Mouse (Mus musculus) C2C12 (cell line): ENCODE results near the gene Glipr2. TPM values are rescaled to one million over a fixed set of nuclear protein-coding genes. Genes with fewer than 3 reads are reported as not detected.
A peak's percentile ranks its signal among the peaks of the same experiment; 100 is the strongest.

Experiments
- H3K27me3 ChIP-seq: one replicate; pipeline ENCODE4 v1.6.1; 2011; ENCODE audit not compliant: control insufficient read depth, insufficient read depth, insufficient read length
- H3K36me3 ChIP-seq: one replicate; pipeline ENCODE4 v1.6.1; 2011; ENCODE audit not compliant: control insufficient read depth, insufficient read depth
- H3K4me3 ChIP-seq: one replicate; pipeline ENCODE4 v1.5.1; 2011; ENCODE audit warnings: mild to moderate bottlenecking, control low read depth; ENCODE audit not compliant: poor library complexity, insufficient read depth, severe bottlenecking
- H3K79me2 ChIP-seq: one replicate; pipeline ENCODE4 v1.6.1; 2011; ENCODE audit not compliant: control insufficient read depth, insufficient read depth
- H3K79me3 ChIP-seq: one replicate; pipeline ENCODE4 v1.6.1; 2011; ENCODE audit warnings: low read depth, control low read depth
- H3ac ChIP-seq: one replicate; pipeline ENCODE3; 2011; ENCODE audit warnings: low read depth; ENCODE audit not compliant: control insufficient read depth, insufficient read length
- CEBPB ChIP-seq: IDR thresholded peaks from one replicate; pipeline ENCODE4 v1.6.1; 2011; ENCODE audit warnings: low read depth, mild to moderate bottlenecking, control low read depth, moderate library complexity
- CTCF ChIP-seq: IDR thresholded peaks from one replicate; pipeline ENCODE4 v1.5.1; 2011; ENCODE audit not compliant: control insufficient read depth, insufficient read depth, insufficient read length
- FOSL1 ChIP-seq: IDR thresholded peaks from one replicate; pipeline ENCODE4 v1.8.0; 2011; ENCODE audit warnings: mild to moderate bottlenecking, low read length; ENCODE audit not compliant: poor library complexity, insufficient read depth, severe bottlenecking
- MAX ChIP-seq: IDR thresholded peaks from one replicate; pipeline ENCODE4 v1.6.1; 2011; ENCODE audit warnings: mild to moderate bottlenecking, control low read depth
- MYOD1 ChIP-seq: IDR thresholded peaks from one replicate; pipeline ENCODE4 v1.6.1; 2011; ENCODE audit warnings: low read depth; ENCODE audit not compliant: control insufficient read depth, insufficient read length
- MYOG ChIP-seq: IDR thresholded peaks from one replicate; pipeline ENCODE4 v1.6.1; 2011; ENCODE audit not compliant: control insufficient read depth, insufficient read length; ENCODE audit errors: extremely low read depth
- USF1 ChIP-seq: IDR thresholded peaks from one replicate; pipeline ENCODE4 v1.6.1; 2011; ENCODE audit warnings: low read depth, mild to moderate bottlenecking, control low read depth, moderate library complexity
- polyA plus RNA-seq: library from polyadenylated mRNA; unstranded; fragments of >200 nt; fragmentation: generic; extraction: Trizol; gene quantifications from one replicate; pipeline ENCODE4 v1.2.1, GENCODE M21; 2012; ENCODE audit warnings: missing spikeins

Glipr2 gene
- polyA plus RNA-seq, 1 experiment, result 101 TPM

GRCm38 (mm10) chr4:44010176-44010575, 53.0 kb downstream of the Glipr2 start:
- peaks cover 27% of the 10 kb centered on the region for H3K79me3 ChIP-seq
- peaks cover 35% of the 10 kb centered on the region for H3K79me2 ChIP-seq
- peaks cover 5% of the 10 kb centered on the region for H3K36me3 ChIP-seq
- TF ChIP-seq FOSL1 (no peak), MAX (no peak), CEBPB (no peak), MYOG (no peak), MYOD1 (no peak), USF1 (no peak), CTCF (no peak)
- no peak overlapping the region for H3ac ChIP-seq
- H3K4me3 ChIP-seq, result no peak overlapping the region
- no peaks in the 10 kb centered on the region for H3K27me3 ChIP-seq

GRCm38 (mm10) chr4:44010893-44011292, 53.7 kb downstream of the Glipr2 start:
- H3K4me3 ChIP-seq, result no peak overlapping the region
- H3K79me3 ChIP-seq, result peaks cover 34% of the 10 kb centered on the region
- H3ac ChIP-seq, result no peak overlapping the region
- TF ChIP-seq FOSL1, result no peak
- TF ChIP-seq CEBPB, result no peak
- no peak for TF ChIP-seq MYOG
- TF ChIP-seq CTCF, result no peak
- TF ChIP-seq MAX, result no peak
- no peak for TF ChIP-seq USF1
- no peak for TF ChIP-seq MYOD1
- peaks cover 11% of the 10 kb centered on the region for H3K36me3 ChIP-seq
- peaks cover 42% of the 10 kb centered on the region for H3K79me2 ChIP-seq
- no peaks in the 10 kb centered on the region for H3K27me3 ChIP-seq

GRCm38 (mm10) chr4:44011799-44012198, 54.6 kb downstream of the Glipr2 start:
- Histone ChIP-seq H3K4me3 (peak overlapping the region; percentile 90), H3K79me2 (peaks cover 51% of the 10 kb centered on the region), H3K79me3 (peaks cover 43% of the 10 kb centered on the region), H3K36me3 (peaks cover 13% of the 10 kb centered on the region), H3K27me3 (no peaks in the 10 kb centered on the region), H3ac (peak overlapping the region; percentile 40)
- TF ChIP-seq CTCF (no peak), MAX (no peak), FOSL1 (no peak), MYOG (no peak), USF1 (no peak)

- H3K4me3 ChIP-seq, result peak overlapping the region; percentile 90
- peaks cover 16% of the 10 kb centered on the region for H3K36me3 ChIP-seq
- no peaks in the 10 kb centered on the region for H3K27me3 ChIP-seq
- H3K79me2 ChIP-seq, result peaks cover 60% of the 10 kb centered on the region
- TF ChIP-seq MAX, result peak; percentile 59
- peak; percentile 87 for TF ChIP-seq USF1
- TF ChIP-seq CTCF, result no peak
- peaks cover 52% of the 10 kb centered on the region for H3K79me3 ChIP-seq
- H3ac ChIP-seq, result peak overlapping the region; percentile 76
Measured at GRCm38 (mm10) chr4:44012376-44013367, 55.5 kb downstream of the Glipr2 start.

- no peaks in the 10 kb centered on the region for H3K27me3 ChIP-seq
- peaks cover 25% of the 10 kb centered on the region for H3K36me3 ChIP-seq
- peak overlapping the region; percentile 90 for H3K4me3 ChIP-seq
- TF ChIP-seq MYOD1 (no peak), FOSL1 (no peak), MAX (no peak)
- peak overlapping the region; percentile 68 for H3ac ChIP-seq
- H3K79me3 ChIP-seq, result peaks cover 60% of the 10 kb centered on the region
- peaks cover 69% of the 10 kb centered on the region for H3K79me2 ChIP-seq
Measured at GRCm38 (mm10) chr4:44013391-44014070, 56.3 kb downstream of the Glipr2 start.
